Mouse (Mus musculus): Measurements from ENCODE around the gene Oxld1. TPM values are rescaled to one million over a fixed set of nuclear protein-coding genes. Genes with fewer than 3 reads are reported as not detected.
"Not testable (repeated sequence)": the region's sequence is repeated elsewhere in the genome, so short reads cannot be mapped to it uniquely, and the experiment has no call there.

Gene Oxld1
- polyA plus RNA-seq, 1 experiment from 2014 or later: 11.2 TPM

DNA sequence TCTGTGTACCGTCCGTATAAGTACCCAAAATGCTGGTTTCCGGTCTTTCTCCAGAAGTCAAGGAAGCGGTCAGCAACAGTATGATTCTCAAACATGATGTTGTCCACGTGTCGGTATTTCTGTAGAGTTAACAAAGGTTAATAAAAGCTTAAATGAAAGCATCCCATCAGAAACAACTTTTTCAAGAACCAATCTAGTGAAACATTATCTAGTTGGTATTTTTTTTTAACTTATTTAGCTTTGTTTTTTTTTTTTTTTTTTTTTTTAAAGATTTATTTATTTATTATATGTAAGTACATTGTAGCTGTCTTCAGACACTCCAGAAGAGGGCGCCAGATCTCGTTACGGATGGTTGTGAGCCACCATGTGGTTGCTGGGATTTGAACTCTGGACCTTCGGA, 44.2 kb downstream of the Oxld1 start:
- not testable (repeated sequence) for H3K9me3 ChIP-seq; ATAC-seq (ENCODE audit: insufficient number of reproducible peaks, insufficient read depth, low FRiP score, low TSS enrichment); H3K4me3 ChIP-seq; H3K4me2 ChIP-seq (replicated peaks); H3K27ac ChIP-seq; H3K4me1 ChIP-seq; H3K9ac ChIP-seq; H3K27me3 ChIP-seq
- 98% methylated on average over 7 of the region's 10 CpGs for WGBS
- H3K36me3 ChIP-seq: peaks cover 84% of the 10 kb centered on the region

Other genes with a start within 250 kb of the Oxld1 start
- gene Bahcc1, start 225.1 kb downstream of the Oxld1 start, polyA plus RNA-seq (2016; fragmentation: Nextera tagmentation; extraction: Ambion mirVana): 16.8 and 18.8 TPM in 2 replicates
- gene Actg1, start 109.5 kb downstream of the Oxld1 start, polyA plus RNA-seq (2016; fragmentation: Nextera tagmentation; extraction: Ambion mirVana): 3,148 and 3,183 TPM in 2 replicates
- 0.61 and 0.78 TPM in 2 replicates for gene Fscn2, start 96.5 kb downstream of the Oxld1 start, polyA plus RNA-seq (2016; fragmentation: Nextera tagmentation; extraction: Ambion mirVana)
- 44.6 and 48.3 TPM in 2 replicates for gene Faap100, start 79.3 kb downstream of the Oxld1 start, polyA plus RNA-seq (2016; fragmentation: Nextera tagmentation; extraction: Ambion mirVana)
- gene Nploc4, start 20.4 kb downstream of the Oxld1 start, polyA plus RNA-seq (2016; fragmentation: Nextera tagmentation; extraction: Ambion mirVana): 48.8 and 52.9 TPM in 2 replicates
- 2.1 and 3.6 TPM in 2 replicates for gene Tspan10, start 15.4 kb downstream of the Oxld1 start, polyA plus RNA-seq (2016; fragmentation: Nextera tagmentation; extraction: Ambion mirVana)
- gene Pde6g, start 4.6 kb downstream of the Oxld1 start, polyA plus RNA-seq (2016; fragmentation: Nextera tagmentation; extraction: Ambion mirVana): 0.28 TPM in 1 of 2 replicates, not detected in the other
- 41.8 and 42.2 TPM in 2 replicates for gene Ccdc137, start within 50 bp of the Oxld1 start, polyA plus RNA-seq (2016; fragmentation: Nextera tagmentation; extraction: Ambion mirVana)
- gene Arl16, start 9.5 kb upstream of the Oxld1 start, polyA plus RNA-seq (2016; fragmentation: Nextera tagmentation; extraction: Ambion mirVana): 62.9 and 64.2 TPM in 2 replicates
- 126 and 128 TPM in 2 replicates for gene Mrpl12, start 26.5 kb upstream of the Oxld1 start, polyA plus RNA-seq (2016; fragmentation: Nextera tagmentation; extraction: Ambion mirVana)
- 52.6 and 57.4 TPM in 2 replicates for gene Slc25a10, start 33.8 kb upstream of the Oxld1 start, polyA plus RNA-seq (2016; fragmentation: Nextera tagmentation; extraction: Ambion mirVana)
- 1.7 and 2.1 TPM in 2 replicates for gene Gcgr, start 72.6 kb upstream of the Oxld1 start, polyA plus RNA-seq (2016; fragmentation: Nextera tagmentation; extraction: Ambion mirVana)
- 234 and 242 TPM in 2 replicates for gene Mcrip1, start 91.7 kb upstream of the Oxld1 start, polyA plus RNA-seq (2016; fragmentation: Nextera tagmentation; extraction: Ambion mirVana)
- 0.36 TPM in 1 of 2 replicates, not detected in the other for gene Ppp1r27, start 93.1 kb upstream of the Oxld1 start, polyA plus RNA-seq (2016; fragmentation: Nextera tagmentation; extraction: Ambion mirVana)
- gene P4hb, start 115.2 kb upstream of the Oxld1 start, polyA plus RNA-seq (2016; fragmentation: Nextera tagmentation; extraction: Ambion mirVana): 622 and 637 TPM in 2 replicates
- gene Arhgdia, start 123.6 kb upstream of the Oxld1 start, polyA plus RNA-seq (2016; fragmentation: Nextera tagmentation; extraction: Ambion mirVana): 561 and 568 TPM in 2 replicates
- 683 and 688 TPM in 2 replicates for gene Alyref, start 140.3 kb upstream of the Oxld1 start, polyA plus RNA-seq (2016; fragmentation: Nextera tagmentation; extraction: Ambion mirVana)
- gene Anapc11, start 140.4 kb upstream of the Oxld1 start, polyA plus RNA-seq (2016; fragmentation: Nextera tagmentation; extraction: Ambion mirVana): 191 and 198 TPM in 2 replicates
- gene Npb, start 150.4 kb upstream of the Oxld1 start, polyA plus RNA-seq (2016; fragmentation: Nextera tagmentation; extraction: Ambion mirVana): 0.99 TPM in 1 of 2 replicates, not detected in the other
- 143 and 147 TPM in 2 replicates for gene Pcyt2, start 159.9 kb upstream of the Oxld1 start, polyA plus RNA-seq (2016; fragmentation: Nextera tagmentation; extraction: Ambion mirVana)
- 29.7 and 30.4 TPM in 2 replicates for gene Sirt7, start 167.2 kb upstream of the Oxld1 start, polyA plus RNA-seq (2016; fragmentation: Nextera tagmentation; extraction: Ambion mirVana)
- gene Mafg, start 175.5 kb upstream of the Oxld1 start, polyA plus RNA-seq (2016; fragmentation: Nextera tagmentation; extraction: Ambion mirVana): 33.6 and 34.8 TPM in 2 replicates
- 25.3 and 26.5 TPM in 2 replicates for gene Pycr1, start 185.7 kb upstream of the Oxld1 start, polyA plus RNA-seq (2016; fragmentation: Nextera tagmentation; extraction: Ambion mirVana)
- gene Myadml2, start 190.1 kb upstream of the Oxld1 start, polyA plus RNA-seq (2016; fragmentation: Nextera tagmentation; extraction: Ambion mirVana): 0.47 TPM in 1 of 2 replicates, not detected in the other
- 5.1 and 6.3 TPM in 2 replicates for gene Notum, start 203.1 kb upstream of the Oxld1 start, polyA plus RNA-seq (2016; fragmentation: Nextera tagmentation; extraction: Ambion mirVana)
- 131 and 139 TPM in 2 replicates for gene Aspscr1, start 214.9 kb upstream of the Oxld1 start, polyA plus RNA-seq (2016; fragmentation: Nextera tagmentation; extraction: Ambion mirVana)